Mouse (Mus musculus): ENCODE measurements around the gene Pawr.
"Not testable (repeated sequence)": the region's sequence is repeated elsewhere in the genome, so short reads cannot be mapped to it uniquely, and the experiment has no call there.

Pawr gene

GRCm38 (mm10) chr10:108395229-108395628, 63.3 kb downstream of the Pawr start:
- DNase-seq, result no peak

DNA sequence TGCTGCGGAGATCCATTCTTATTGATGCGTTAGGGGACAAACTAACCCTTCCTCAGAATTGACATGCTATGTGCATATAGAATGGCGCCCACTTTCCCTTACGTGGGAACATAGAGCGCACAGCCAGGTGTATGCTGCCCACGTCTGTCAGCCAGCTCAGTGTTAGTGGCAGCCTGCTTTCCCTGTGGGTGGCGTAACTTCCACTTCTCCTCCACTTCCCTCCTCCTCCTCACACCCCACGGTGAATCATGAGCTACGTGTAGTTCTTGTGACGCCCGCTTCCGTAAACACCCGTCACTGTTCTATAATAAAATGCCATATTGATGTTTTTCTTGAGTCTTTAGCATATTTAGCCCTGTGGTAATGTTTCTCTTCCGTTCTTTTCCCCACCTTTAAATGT, 63.7 kb downstream of the Pawr start:
- no peak for DNase-seq

GRCm38 (mm10) chr10:108402751-108403150, 70.8 kb downstream of the Pawr start:
- no peak for DNase-seq

GRCm38 (mm10) chr10:108403366-108403865, 71.5 kb downstream of the Pawr start:
- DNase-seq, result no peak

DNA sequence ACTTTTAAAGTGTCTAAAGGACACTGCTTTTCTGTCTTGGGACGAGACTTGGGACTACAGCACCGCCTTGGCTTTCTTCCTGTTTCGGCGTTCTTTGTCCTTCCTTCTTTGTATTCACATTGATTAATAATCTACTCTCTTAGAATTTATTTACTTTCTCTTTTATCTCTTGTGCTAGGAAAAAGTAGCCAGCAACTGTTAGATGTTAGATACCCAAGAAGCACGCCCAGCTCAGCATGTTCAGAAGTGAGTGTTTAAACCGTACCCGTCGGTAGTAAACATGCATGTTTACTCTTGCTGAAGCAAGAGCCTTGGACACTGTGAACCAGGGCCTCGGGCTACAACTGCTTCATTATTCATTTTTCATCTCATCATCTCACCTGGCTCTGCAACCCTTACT, 72.2 kb downstream of the Pawr start:
- DNase-seq, result no peak

DNA sequence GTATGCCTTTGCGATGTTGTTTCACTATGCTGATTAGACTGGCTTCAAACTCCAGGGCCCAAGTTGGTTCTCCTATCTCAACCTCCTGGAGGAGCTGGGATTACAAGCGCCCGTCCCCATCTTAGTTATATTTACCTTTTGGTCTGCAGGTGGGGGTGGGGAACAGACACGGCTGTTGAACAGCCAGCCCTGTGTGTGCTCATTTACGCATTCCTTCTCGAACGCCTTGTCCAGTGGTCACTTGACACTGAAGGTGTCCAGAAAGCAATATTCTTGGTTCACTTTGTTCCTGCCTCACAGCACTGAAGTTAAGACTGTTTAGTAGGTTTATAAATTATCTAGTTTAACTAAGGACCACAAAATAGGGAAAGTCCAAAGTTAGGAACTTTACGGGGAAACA, 73.2 kb downstream of the Pawr start:
- DNase-seq, result no peak

DNA sequence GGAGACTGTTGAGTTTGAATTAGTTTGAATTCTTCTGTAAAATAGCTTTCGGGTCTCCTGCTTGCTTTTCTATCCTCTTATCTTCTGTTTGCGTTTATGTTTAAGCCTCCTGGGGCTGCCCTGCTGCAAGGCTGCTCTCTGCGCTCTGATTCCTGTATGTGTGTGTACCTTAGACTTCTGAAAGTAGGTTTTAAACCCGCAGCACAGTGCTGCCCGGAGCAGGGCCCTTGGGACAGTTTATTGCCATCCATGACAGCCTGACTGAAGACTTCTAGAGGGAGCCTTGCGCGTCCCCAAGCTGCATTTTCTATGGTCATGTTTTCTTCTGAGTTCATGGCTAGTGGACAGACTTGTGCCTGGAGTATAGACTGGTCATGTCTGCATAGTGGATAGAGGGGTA, 74.0 kb downstream of the Pawr start:
- DNase-seq, result no peak

GRCm38 (mm10) chr10:108406798-108407754, 75.2 kb downstream of the Pawr start:
- DNase-seq, result no peak

DNA sequence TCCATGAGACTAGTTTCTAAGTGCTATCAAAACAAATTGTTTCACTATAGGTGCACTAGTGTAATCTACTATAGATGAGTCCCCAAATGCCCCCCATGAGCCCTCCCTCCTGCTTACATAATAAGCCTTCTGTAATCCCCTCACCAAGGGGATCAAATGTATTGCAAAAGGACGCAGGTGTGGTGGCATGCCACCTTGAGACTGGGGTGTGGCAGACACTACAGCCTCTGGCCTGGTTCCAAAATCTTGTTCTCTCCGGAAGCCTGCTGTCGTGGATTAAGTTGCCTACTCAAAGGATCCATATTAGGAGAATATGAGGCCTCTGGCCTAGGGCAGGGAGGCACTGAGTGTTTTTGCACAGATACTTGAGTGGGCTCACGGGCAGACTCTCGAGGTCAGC, 76.1 kb downstream of the Pawr start:
- no peak for DNase-seq

- no peak for DNase-seq
Observed at GRCm38 (mm10) chr10:108408437-108408836, 76.5 kb downstream of the Pawr start.

DNA sequence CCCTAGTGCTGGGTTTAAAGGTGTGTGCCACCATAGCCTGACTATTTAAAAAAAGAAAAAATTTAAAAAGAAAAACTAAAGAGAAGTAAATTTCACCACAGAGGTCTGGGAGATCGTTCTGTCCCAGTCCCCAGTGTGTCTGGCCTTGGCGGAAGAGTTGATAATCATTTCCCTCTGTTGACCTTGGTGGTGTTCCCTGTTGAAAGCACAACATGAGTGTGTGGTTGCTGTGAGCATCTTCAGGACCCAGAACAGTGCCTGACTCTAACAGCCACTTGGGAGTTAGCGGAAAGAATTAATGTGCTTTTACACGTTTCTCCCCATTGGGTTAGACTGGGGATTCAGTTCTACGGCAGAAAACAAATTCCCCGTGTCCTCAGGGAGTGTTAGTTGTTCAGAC, 77.1 kb downstream of the Pawr start:
- no peak for DNase-seq

- DNase-seq, result no peak
Observed at GRCm38 (mm10) chr10:108409529-108409928, 77.6 kb downstream of the Pawr start.

- DNase-seq, result no peak
Observed at GRCm38 (mm10) chr10:108414936-108415635, 83.2 kb downstream of the Pawr start.

DNA sequence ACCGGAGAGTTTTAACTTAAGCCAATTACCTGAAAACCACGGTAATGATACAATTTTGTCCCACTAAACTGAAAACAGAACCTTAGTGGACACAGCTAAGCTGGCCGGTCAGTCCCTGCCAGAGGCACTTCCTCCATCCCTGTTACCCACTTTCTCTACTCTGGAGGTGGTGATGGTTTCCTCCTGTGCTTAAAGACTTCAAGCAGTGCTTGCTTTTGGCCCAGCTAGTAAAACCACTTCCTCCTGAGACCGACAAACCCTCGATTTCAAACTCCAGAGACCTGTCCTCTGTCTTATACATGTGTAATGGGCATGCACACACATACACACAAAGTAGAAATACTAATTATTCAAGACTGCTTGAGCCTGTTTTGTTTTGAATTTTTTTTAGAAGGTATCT, 85.5 kb downstream of the Pawr start:
- DNase-seq, result no peak

GRCm38 (mm10) chr10:108430553-108430952, 98.6 kb downstream of the Pawr start:
- no peak for DNase-seq

GRCm38 (mm10) chr10:108432194-108432593, 100.3 kb downstream of the Pawr start:
- no peak for DNase-seq

DNA sequence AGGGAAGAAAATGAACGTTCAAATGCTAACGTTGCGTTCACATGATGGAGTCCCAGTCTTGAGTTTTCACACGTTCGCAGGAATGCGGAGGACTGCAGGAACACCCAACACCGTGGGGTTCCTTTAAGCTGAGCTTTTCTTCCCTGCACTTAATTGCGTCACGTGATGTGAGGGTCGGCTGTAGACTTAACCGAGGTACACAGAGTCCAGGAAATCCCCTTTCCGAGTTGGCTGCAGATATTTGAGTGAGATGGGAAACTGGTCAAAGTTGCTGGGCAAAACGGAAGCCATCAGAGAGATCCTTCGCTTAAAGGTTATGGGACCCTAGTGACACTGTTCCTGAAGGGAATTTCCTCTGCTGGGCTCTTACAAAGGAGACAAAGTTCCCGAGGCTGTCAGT, 102.1 kb downstream of the Pawr start:
- DNase-seq, result no peak

DNA sequence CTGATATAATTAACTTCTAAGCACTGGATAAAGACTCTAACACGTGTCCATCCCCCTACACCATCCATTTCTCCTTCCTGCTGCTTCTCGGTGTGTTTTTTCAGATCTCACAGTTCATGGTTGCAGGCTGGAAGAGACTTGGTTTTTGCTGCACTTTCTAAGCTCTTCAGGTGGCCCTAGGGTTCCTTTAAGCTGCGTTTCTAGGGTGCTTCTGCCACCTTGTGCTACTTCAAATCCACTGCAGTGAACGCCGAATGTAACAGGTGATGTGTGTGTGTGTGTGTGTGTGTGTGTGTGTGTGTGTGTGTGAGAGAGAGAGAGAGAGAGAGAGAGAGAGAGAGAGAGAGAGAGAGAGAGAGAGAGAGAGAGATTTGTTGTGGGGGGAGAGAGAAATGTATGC, 103.7 kb downstream of the Pawr start:
- no peak for DNase-seq

GRCm38 (mm10) chr10:108436365-108436764, 104.4 kb downstream of the Pawr start:
- DNase-seq, result no peak

DNA sequence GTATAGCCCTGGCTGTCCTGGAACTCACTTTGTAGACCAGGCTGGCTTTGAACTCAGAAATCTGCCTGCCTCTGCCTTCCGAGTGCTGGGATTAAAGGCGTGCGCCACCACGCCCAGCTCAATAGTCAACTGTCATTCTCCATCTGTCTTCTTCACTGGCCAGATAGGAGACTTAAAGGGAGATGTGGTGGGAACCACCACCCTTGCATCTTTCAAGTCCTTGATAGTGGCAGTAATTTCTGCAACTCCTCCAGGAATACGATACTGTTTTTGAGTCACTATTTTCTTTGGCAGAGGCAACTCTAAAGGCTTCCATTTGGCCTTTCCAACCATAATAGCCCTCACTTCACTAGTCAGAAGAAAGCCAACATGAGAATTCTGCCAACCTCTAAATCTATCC, 108.3 kb downstream of the Pawr start:
- DNase-seq, result not testable (repeated sequence)

DNA sequence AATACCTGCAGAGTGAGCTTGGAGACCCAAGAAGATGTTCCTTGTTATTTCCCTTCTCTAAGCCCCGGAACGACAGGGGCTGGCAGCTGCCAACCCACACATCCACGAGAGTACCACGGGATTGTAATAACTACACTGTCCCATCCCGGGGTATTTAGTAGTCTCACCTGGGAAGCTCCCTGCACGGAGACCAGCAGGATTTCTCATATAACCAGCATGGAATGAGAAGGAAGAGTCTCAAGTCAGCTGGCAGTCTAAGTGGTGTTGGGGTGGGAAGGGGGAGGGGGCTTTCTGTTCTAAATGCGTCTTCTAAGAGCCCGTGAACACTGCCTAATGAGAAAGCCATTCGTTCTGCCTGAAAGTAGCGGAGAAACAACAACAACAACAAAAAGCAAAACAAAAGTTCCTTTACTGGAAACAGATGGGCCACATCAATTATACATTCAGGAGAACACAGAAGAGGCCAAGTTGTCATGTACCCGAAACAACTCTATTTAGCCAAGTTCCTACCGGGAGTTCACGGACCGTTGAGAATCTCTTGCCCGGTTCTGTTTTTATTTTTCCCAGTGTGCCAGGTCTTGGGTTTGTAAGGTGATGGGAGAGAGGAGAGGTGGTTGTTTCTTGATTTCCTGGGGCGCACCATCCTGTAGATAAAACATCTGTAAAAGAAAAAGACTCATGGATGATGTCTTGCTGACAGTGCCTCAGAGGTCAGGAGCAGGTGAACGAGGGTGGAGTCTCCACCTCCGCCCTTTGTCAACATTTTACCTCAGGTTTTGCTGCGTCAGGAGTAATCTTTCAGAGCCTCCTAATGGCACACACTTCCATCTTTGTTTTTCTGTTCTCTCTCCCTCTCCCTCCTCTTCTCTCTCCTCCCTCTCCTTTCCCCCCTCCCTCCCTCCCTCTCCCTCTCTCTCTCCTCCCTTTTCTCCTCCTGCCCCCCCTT, 112.3 kb downstream of the Pawr start:
- no peak for DNase-seq

- no peak for DNase-seq
Observed at GRCm38 (mm10) chr10:108445123-108445522, 113.2 kb downstream of the Pawr start.

- no peak for DNase-seq
Observed at GRCm38 (mm10) chr10:108445606-108446005, 113.7 kb downstream of the Pawr start.

All from thymus, postnatal 25 days (tissue).